Mouse (Mus musculus): Measurements from ENCODE around the gene V1ra8.
"Not testable (repeated sequence)": the region's sequence is repeated elsewhere in the genome, so short reads cannot be mapped to it uniquely, and the experiment has no call there.

DNA sequence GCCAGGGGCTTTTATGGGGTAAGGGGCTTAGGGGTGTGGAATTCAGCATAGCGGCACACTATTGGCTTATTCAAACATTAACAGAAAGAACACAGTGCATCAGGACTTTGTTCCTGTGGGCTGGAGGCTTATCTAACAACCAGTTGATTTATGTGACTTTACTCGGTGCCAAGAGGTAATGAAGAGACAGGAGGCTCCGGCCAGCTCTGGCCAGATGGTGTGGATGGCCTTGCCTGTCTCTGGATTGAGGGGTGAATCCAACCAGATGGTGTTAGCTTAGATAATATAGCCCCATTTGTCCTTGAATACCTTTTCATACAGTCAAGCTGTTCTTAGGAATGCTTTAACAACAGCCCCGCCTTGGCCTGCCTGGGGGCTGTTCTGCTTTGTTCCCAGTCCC lies 29.5 kb downstream of the V1ra8 start:
- not testable (repeated sequence) for TF ChIP-seq CTCF (IDR thresholded peaks at IDR 0.05; ENCODE audit: low read depth, low read length); POLR2A (IDR thresholded peaks at IDR 0.05; ENCODE audit: borderline replicate concordance, low read depth, low read length)
